Mouse (Mus musculus): ENCODE data around the gene Cops7b.
"Not testable (repeated sequence)": the region's sequence is repeated elsewhere in the genome, so short reads cannot be mapped to it uniquely, and the experiment has no call there.

Gene Cops7b

GRCm38 (mm10) chr1:86582451-86583096, at the start of gene Cops7b, which contains the start of gene Pde6d:
TSS of gene Cops7b (plus strand) at chr1:86582904.
TSS of gene Pde6d (minus strand) at chr1:86582629.
- DNase-seq (ENCODE audit: low read depth, low spot score) = peak; percentile 95

- DNase-seq (ENCODE audit: low read depth, low spot score) = no peak
Observed at GRCm38 (mm10) chr1:86533411-86534130, 49.1 kb upstream of the Cops7b start.

GRCm38 (mm10) chr1:86538383-86538782, 44.3 kb upstream of the Cops7b start:
- DNase-seq (ENCODE audit: low read depth, low spot score) = no peak

- DNase-seq (ENCODE audit: low read depth, low spot score) = not testable (repeated sequence)
Observed at GRCm38 (mm10) chr1:86539583-86539982, 43.1 kb upstream of the Cops7b start.

- no peak for DNase-seq (ENCODE audit: low read depth, low spot score)
Observed at GRCm38 (mm10) chr1:86542584-86542983, 40.1 kb upstream of the Cops7b start.

GRCm38 (mm10) chr1:86546797-86547196, 35.9 kb upstream of the Cops7b start:
- no peak for DNase-seq (ENCODE audit: low read depth, low spot score)

GRCm38 (mm10) chr1:86551299-86551698, 31.4 kb upstream of the Cops7b start:
- no peak for DNase-seq (ENCODE audit: low read depth, low spot score)

GRCm38 (mm10) chr1:86551877-86552276, 30.8 kb upstream of the Cops7b start:
- no peak for DNase-seq (ENCODE audit: low read depth, low spot score)

GRCm38 (mm10) chr1:86555665-86556064, 27.0 kb upstream of the Cops7b start:
- DNase-seq (ENCODE audit: low read depth, low spot score) = no peak

- no peak for DNase-seq (ENCODE audit: low read depth, low spot score)
Observed at GRCm38 (mm10) chr1:86557872-86558271, 24.8 kb upstream of the Cops7b start.

GRCm38 (mm10) chr1:86559232-86559631, 23.5 kb upstream of the Cops7b start:
- DNase-seq (ENCODE audit: low read depth, low spot score) = no peak

- no peak for DNase-seq (ENCODE audit: low read depth, low spot score)
Observed at GRCm38 (mm10) chr1:86562663-86563062, 20.0 kb upstream of the Cops7b start.

GRCm38 (mm10) chr1:86568409-86568808, 14.3 kb upstream of the Cops7b start:
- DNase-seq (ENCODE audit: low read depth, low spot score) = no peak

GRCm38 (mm10) chr1:86569292-86569860, 13.3 kb upstream of the Cops7b start:
- no peak for DNase-seq (ENCODE audit: low read depth, low spot score)

- no peak for DNase-seq (ENCODE audit: low read depth, low spot score)
Observed at GRCm38 (mm10) chr1:86571381-86571780, 11.3 kb upstream of the Cops7b start.

- DNase-seq (ENCODE audit: low read depth, low spot score) = no peak
Observed at GRCm38 (mm10) chr1:86571941-86572340, 10.8 kb upstream of the Cops7b start.

GRCm38 (mm10) chr1:86580426-86580825, 2.3 kb upstream of the Cops7b start:
- no peak for DNase-seq (ENCODE audit: low read depth, low spot score)

- DNase-seq (ENCODE audit: low read depth, low spot score) = no peak
Observed at GRCm38 (mm10) chr1:86581692-86582450, 833 bp upstream of the Cops7b start.

- no peak for DNase-seq (ENCODE audit: low read depth, low spot score)
Observed at GRCm38 (mm10) chr1:86583709-86584108, 1.0 kb downstream of the Cops7b start.

- peak; percentile 67 for DNase-seq (ENCODE audit: low read depth, low spot score)
Observed at GRCm38 (mm10) chr1:86586992-86587391, 4.3 kb downstream of the Cops7b start.

GRCm38 (mm10) chr1:86594539-86594938, 11.8 kb downstream of the Cops7b start:
- DNase-seq (ENCODE audit: low read depth, low spot score) = no peak

GRCm38 (mm10) chr1:86595315-86595714, 12.6 kb downstream of the Cops7b start:
- DNase-seq (ENCODE audit: low read depth, low spot score) = no peak

Measured in retina, postnatal 7 days (tissue).